Mouse (Mus musculus) spleen, postnatal 10 days (tissue): Measurements from ENCODE around the gene Lrrn2.

Source experiments
- DNase-seq, 2 experiments: peaks; one replicate each; pipeline ENCODE4 v3.0.0; 2021 to 2022; ENCODE audit warnings: low spot score in 2 of 2

Lrrn2 gene

DNA sequence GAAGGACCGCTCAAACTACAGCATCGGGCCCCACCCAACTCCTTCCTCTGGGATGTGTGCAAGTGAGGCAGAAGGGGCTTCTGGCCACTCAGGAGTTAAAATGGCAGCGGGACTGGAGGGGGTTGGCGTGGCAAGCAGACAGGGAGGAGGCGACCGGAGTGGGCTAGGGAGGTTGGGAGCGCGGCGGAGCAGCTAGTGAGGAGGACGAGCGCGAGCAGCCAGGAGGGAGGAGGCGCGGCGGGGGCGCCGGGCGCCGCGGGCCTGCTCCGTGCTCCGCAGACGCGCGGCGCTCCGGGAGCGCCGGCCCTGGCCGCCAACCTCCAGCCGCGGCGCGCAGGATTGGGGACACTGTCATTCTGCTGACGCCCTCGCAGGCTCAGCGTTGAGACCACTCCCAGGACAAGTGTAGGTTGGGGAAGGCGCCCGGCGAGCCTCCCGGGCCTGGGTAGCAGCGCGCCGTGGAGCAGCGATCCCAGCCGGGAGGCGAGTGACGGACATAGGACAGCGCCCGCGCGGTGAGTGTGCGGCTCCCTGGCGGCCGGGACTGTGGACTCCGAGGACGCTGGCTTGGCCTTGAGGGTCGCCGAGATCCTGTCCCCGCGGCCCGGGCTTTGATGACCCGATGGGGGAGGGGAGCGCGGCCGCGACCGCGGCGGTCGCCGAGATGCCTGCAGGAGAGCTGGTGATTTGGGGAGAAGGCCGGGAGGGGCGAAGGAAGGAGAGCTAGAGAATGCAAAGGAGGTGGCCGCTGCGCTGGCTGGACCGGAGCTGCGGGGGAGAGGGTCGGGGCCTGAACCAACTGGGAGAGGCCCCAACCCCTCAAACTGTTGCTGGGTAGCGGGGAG is at the start of gene Lrrn2:
Lrrn2 (plus strand) TSS at position 113 of the 845 bp plus-strand sequence.
- no peak for DNase-seq

DNA sequence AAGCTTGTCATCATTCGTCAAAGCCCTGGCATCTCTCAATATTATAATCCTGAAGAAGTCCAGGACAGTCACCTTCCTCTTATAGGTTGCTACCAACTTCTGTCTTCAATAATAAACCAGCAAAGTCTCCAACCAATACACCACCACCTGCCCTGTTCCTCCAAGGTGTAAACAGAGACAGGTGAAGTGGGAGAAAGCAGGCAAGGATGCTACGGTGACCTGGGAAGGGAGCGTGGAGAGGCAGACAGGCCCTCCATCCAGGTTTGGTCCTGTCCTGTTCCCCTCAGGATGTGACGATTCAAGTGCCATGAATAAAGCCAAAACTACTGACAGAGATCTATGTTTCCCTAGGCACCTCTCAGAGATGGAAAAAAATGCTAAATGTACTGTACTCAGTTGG is 48.1 kb upstream of the Lrrn2 start:
- DNase-seq: no peak

GRCm38 (mm10) chr1:132834037-132834436 is 46.0 kb upstream of the Lrrn2 start:
- no peak for DNase-seq

DNA sequence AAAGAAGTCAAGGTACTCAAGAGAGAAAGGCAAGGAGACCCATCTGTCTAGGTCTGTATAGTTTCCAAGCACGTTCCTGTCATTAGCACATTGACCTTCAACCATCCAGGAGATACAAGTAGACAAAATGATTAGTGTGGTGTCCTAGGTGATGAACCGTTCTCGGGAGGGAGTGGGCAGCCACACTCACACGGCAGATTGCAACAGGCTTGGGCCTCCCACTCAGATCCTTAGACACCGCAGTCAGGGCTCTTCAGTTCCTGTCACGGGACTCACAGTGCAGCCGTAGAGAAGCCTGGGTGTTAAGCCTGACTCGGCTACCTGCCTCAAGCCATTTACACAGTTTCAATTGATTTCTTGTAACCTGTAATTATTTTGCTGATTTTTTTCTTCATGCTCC is 43.2 kb upstream of the Lrrn2 start:
- no peak for DNase-seq

GRCm38 (mm10) chr1:132837691-132838090 is 42.4 kb upstream of the Lrrn2 start:
- DNase-seq: no peak

DNA sequence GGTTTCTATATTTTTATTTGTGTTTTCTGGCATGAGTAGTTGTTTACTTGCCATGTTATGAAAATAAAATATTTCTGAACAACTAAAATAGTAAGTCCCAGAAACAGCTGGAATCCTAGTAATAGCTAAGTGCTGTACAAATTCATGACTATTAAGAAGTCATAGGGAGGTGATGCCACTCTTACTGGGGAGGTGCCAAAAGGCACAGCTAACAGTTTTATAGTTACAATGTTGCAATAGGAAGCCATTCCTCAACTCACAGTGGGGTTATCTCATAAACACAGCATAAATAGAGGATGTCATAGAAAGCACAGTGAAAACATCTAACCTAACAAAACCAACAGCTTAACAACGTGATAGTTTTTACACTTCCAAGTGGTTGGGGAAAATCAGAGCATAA is 41.7 kb upstream of the Lrrn2 start:
- DNase-seq: no peak

DNA sequence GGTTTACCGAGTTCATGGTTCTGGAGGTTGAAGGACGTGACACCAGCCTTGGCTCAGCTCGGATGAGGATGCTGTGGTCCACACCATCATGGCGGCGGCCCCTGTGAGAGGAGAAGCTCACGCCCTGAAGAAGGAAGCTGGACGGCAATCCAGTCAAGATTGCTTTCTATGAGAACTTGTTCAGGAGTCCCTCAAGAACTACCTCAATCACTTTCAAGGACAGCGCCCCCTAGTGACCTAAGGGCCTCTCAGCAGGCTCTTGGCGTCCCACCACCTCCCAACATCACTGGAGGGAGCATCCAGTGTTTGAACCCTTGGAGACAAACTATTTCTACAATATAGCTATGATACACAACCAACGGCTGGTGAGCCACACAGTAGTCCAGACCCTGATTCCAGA is 36.5 kb upstream of the Lrrn2 start:
- DNase-seq: no peak

DNA sequence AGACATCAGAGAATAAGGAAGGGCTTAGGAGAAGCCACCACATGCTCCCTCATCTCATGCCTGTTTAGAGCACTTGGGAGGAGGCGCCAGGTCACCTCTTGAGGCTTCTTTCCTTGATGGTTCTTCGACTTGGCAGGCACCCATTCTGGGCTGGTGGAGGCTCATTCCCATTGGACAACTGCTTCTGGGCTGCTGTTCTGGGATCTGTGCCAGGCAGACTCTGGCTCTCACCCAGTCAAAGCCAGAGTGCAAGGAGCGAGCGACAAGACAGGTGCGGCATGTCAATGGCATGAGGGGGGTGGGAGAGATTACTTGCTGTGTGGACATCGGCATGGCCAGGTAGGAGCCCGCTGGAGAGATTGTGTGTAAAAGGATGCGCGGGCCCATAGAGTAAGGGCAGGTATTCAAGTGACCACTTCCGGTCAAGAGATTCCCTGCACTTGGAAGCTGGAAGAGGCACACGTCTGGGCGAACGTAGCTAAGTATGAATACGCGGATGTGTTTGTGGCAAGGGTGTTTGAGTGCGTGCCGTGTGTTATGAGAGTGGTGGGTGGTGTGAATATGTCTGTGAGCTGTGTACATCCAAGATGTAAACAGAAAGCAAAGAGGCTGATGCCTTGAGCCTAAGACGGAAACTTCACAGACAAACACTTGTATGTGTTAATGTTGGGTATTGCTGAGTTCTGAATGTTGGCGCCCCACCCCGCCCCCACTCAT is 35.8 kb upstream of the Lrrn2 start:
- no peak for DNase-seq

GRCm38 (mm10) chr1:132845766-132846165 is 34.3 kb upstream of the Lrrn2 start:
- DNase-seq: no peak

GRCm38 (mm10) chr1:132850809-132851208 is 29.3 kb upstream of the Lrrn2 start:
- no peak for DNase-seq

DNA sequence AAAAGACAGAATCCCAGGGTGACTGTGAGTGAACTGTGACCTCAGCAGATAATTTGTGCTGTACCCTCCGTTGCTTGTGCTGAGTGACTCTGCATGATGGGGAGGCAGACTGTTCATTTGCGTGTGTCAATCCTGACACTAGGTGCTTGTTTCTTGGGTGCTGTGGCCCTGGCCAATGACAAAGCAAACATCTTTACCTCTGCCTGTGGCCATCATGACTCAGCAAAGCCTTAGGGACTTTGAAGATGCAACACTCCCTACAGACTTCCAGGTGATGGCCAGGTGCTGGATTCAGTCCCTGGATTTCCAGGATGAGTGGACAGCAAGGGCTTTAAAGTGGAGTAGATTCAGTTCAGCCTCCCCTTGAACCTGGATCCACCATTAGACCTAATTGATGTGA is 28.8 kb upstream of the Lrrn2 start:
- no peak for DNase-seq

DNA sequence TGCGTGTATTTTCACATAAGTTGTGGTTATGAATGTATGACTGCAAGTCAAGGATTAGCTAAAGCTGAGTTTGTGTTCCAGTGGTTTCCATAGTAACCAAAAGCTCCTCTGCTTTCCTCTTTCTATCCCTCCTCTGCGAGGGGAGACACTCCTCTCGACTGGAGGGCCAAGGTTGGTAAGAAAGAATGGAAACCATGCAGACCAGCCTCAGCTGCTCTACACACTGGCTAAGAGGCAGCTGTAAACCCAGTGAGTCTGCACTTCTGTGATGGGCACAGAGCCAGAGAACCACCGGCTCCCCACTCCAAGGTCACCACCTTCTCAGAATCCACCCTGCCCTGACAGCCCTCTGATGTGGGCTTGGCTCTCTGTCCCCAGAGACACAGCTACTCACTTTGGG is 28.3 kb upstream of the Lrrn2 start:
- DNase-seq: no peak

DNA sequence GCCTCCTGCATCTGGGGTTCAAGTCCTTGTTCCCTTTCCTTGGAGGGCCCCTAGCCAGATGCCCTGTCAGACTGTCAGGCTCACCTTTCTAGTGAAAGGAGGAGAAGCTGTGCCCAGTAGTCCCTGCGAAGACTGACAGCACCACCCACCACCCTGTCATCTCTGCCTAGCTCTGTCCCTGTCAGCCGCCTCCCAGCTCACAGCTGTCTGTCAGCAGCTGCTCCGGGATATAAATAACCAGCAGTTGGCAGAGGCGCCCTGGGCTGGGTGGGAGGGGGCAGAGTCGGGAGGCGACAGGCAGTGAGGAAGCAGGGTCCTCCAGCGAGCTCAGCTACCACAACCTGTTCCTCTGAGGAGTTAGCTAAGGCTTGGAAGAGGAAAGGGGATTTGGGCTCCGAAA is 26.8 kb upstream of the Lrrn2 start:
- no peak for DNase-seq

- DNase-seq: no peak
Measured at GRCm38 (mm10) chr1:132858516-132859383, 21.3 kb upstream of the Lrrn2 start.

- no peak for DNase-seq
Measured at GRCm38 (mm10) chr1:132864220-132864619, 15.9 kb upstream of the Lrrn2 start.

DNA sequence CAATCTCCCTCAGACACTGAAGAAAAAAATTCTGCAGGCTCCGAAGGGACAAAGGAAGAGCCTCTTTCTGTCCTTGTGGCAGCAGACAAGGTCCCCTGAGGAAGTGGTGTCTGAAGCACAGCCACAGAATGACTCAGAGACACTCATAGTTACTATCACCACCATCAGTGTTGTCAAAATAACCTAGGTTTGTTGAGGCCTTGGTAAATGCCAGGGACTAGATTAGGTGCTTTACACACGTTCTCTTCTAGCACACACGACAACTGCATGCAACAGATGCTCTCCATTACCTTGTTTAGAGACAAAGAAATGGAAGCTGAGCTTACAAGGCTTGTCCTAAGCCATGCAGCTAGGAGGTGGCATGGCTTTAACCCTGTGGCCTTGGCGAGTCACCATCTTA is 14.5 kb upstream of the Lrrn2 start:
- DNase-seq: no peak

- no peak for DNase-seq
Measured at GRCm38 (mm10) chr1:132870327-132870726, 9.7 kb upstream of the Lrrn2 start.

GRCm38 (mm10) chr1:132878951-132879610 is 992 bp upstream of the Lrrn2 start:
- no peak for DNase-seq

DNA sequence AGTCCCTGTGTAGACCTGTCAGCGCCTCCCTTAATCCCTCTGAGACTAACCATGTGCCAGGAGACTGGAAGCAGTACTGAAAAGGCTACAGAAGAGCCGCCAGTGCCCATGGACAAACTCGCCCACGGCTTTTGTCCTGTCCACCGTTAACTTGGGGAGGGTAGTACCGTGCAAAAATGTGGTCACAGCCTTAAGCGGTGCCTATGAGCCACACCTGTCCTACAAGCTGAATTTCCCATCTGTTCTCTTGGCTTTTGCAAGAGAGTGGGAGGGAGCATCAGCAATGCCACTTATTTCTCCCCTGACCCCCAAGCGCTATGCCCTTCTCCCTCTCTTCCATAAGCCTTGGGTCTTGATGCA is 292 bp upstream of the Lrrn2 start:
- DNase-seq: no peak

- no peak for DNase-seq
Measured at GRCm38 (mm10) chr1:132881041-132881761, 1.1 kb downstream of the Lrrn2 start.

- DNase-seq: no peak
Measured at GRCm38 (mm10) chr1:132881836-132882235, 1.8 kb downstream of the Lrrn2 start.
